Mouse (Mus musculus): ENCODE data around the gene Dnajc24.
A peak's percentile ranks its signal among the peaks of the same experiment; 100 is the strongest.

The Dnajc24 gene

GRCm38 (mm10) chr2:106002835-106003739, at the start of gene Dnajc24:
TSS of gene Dnajc24 (minus strand) at chr2:106003549.
- DNase-seq (ENCODE audit: low spot score) = peak; percentile 70

- no peak for DNase-seq (ENCODE audit: low spot score)
Measured at GRCm38 (mm10) chr2:106046686-106047085, 43.3 kb upstream of the Dnajc24 start.

GRCm38 (mm10) chr2:106042495-106042894, 39.1 kb upstream of the Dnajc24 start:
- no peak for DNase-seq (ENCODE audit: low spot score)

GRCm38 (mm10) chr2:106041961-106042360, 38.6 kb upstream of the Dnajc24 start:
- no peak for DNase-seq (ENCODE audit: low spot score)

- no peak for DNase-seq (ENCODE audit: low spot score)
Measured at GRCm38 (mm10) chr2:106038286-106038685, 34.9 kb upstream of the Dnajc24 start.

- no peak for DNase-seq (ENCODE audit: low spot score)
Measured at GRCm38 (mm10) chr2:106024895-106025294, 21.5 kb upstream of the Dnajc24 start.

GRCm38 (mm10) chr2:106008415-106008814, 5.1 kb upstream of the Dnajc24 start:
- no peak for DNase-seq (ENCODE audit: low spot score)

GRCm38 (mm10) chr2:105987999-105988398, 15.3 kb downstream of the Dnajc24 start:
- no peak for DNase-seq (ENCODE audit: low spot score)

GRCm38 (mm10) chr2:105987131-105987530, 16.2 kb downstream of the Dnajc24 start:
- no peak for DNase-seq (ENCODE audit: low spot score)

- no peak for DNase-seq (ENCODE audit: low spot score)
Measured at GRCm38 (mm10) chr2:105985206-105985605, 18.1 kb downstream of the Dnajc24 start.

- no peak for DNase-seq (ENCODE audit: low spot score)
Measured at GRCm38 (mm10) chr2:105978065-105978464, 25.3 kb downstream of the Dnajc24 start.

GRCm38 (mm10) chr2:105973941-105974340, 29.4 kb downstream of the Dnajc24 start:
- DNase-seq (ENCODE audit: low spot score) = no peak

- DNase-seq (ENCODE audit: low spot score) = no peak
Measured at GRCm38 (mm10) chr2:105963447-105963846, 39.9 kb downstream of the Dnajc24 start.

- DNase-seq (ENCODE audit: low spot score) = no peak
Measured at GRCm38 (mm10) chr2:105953862-105954261, 49.5 kb downstream of the Dnajc24 start.

GRCm38 (mm10) chr2:105951350-105951940, 51.9 kb downstream of the Dnajc24 start:
- no peak for DNase-seq (ENCODE audit: low spot score)

- no peak for DNase-seq (ENCODE audit: low spot score)
Measured at GRCm38 (mm10) chr2:105950131-105950530, 53.2 kb downstream of the Dnajc24 start.

GRCm38 (mm10) chr2:105917623-105918346, 85.6 kb downstream of the Dnajc24 start:
- DNase-seq (ENCODE audit: low spot score) = no peak
